Mouse (Mus musculus): ENCODE measurements around the gene Dot1l.

DNA sequence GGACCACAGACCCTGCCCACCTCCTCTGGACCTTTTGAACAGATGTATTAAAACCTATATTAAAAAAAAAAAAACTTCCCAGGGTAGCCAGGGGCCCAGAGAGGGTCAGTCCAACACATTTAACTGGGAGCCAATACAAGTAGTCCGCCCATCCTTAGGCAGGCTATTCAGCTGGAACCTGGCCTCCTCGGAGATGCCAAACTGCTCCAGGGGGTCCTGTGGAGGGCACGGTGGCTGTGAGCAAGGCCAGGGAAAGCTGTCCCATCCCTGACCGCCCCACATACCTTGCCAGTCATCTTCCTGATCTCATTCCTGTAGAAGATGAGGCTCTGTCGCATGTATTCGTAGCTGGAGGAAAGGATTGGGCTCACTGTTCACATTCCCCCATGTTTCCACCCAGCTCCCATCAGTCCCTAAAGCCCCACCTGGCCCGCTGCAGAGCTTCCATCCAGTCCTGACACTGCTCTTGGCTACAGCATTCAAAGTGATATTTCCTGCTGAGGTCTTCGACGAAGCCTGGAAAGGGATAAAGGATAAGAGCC is 41.4 kb downstream of the Dot1l start:
- no peak for TF ChIP-seq CTCF (IDR thresholded peaks at IDR 0.05; ENCODE audit: control insufficient read depth, insufficient read depth, low read length)
- no peak for TF ChIP-seq POLR2A (IDR thresholded peaks at IDR 0.05; ENCODE audit: borderline replicate concordance, control insufficient read depth, low read depth, low read length)

Measured in bone marrow, adult 2 months (tissue).